Mouse (Mus musculus): ENCODE measurements around the gene Sec13.

GRCm38 (mm10) chr6:113697222-113698205, 43.0 kb downstream of the Sec13 start:
- no peak for TF ChIP-seq CTCF (IDR thresholded peaks at IDR 0.05; ENCODE audit: low read depth, low read length)
- no peak for TF ChIP-seq POLR2A (IDR thresholded peaks at IDR 0.05; ENCODE audit: extremely low read depth, insufficient read depth, low read length)

All from liver, adult 2 months (tissue).